Comparison of ENCODE assay signal across 15 mouse cellular contexts in the genomic region with DNA sequence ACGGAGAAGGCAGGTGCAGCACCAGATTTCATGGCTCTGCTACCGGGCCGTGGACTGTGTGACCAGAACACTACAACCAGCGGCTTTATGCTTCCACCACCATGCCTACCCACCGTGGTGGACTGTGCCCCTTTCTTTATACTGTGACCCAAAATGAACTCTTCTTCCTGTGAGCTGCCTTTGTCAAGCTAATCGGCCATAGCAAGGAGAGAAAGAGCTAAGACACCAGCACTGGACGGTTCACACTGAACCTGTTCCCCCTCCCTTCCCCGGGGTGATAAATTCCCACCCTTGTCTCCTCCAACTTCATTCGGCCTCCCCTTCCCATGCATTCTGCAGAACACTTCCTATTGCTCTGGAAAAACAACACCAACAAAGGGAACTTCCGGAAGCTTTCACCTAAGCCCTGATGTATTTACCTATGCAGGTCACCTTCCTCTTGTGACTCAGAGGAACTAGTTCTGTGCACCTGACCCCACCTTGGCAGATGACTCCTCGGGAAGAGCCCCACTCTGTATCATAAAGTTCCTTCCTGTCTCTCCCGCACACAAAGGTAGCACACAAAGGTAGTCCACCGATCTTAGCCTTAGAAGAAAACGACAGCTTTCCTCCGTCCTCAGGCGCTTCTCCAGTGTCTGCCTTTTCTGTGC. TPM values are rescaled to one million over a fixed set of nuclear protein-coding genes. Genes with fewer than 3 reads are reported as not detected.
A peak's percentile ranks its signal among the peaks of the same experiment; 100 is the strongest.
DNase-seq lines count a peak whose midpoint lies in the region; ATAC-seq lines count a peak whose summit lies in the region.
"Had no signal": no experiment of that assay in that cellular context is flagged by ENCODE, and none has a peak within 500 bp of the region (broad histone marks: within the 10 kb centered on the region; RNA-seq: fewer than 3 reads in every experiment).

No protein-coding gene starts in this region.

- H3K4me1 ChIP-seq in forebrain, embryonic 12.5 days, result peaks cover 20% of the 10 kb centered on the region
- peaks cover 3% of the 10 kb centered on the region; the same call in 1 of the 2 replicates for H3K4me1 ChIP-seq in forebrain, embryonic 11.5 days (replicated peaks; ENCODE audit: control insufficient read depth, insufficient read depth, low read length)
- peaks cover 12% of the 10 kb centered on the region for H3K4me1 ChIP-seq in liver, embryonic 13.5 days (replicated peaks)
- peaks cover 12% of the 10 kb centered on the region for H3K4me1 ChIP-seq in hindbrain, embryonic 13.5 days (replicated peaks)
- peaks cover 14% of the 10 kb centered on the region for H3K4me1 ChIP-seq in neural tube, embryonic 13.5 days (replicated peaks)

- 38% methylated on average over 16 of the region's 16 CpGs for WGBS in forebrain, embryonic 12.5 days
- 42% methylated on average over 16 of the region's 16 CpGs for WGBS in forebrain, embryonic 11.5 days
- 38% methylated on average over 16 of the region's 16 CpGs for whole genome bisulfite sequencing in liver, embryonic 13.5 days (ENCODE audit: insufficient replicate concordance)
- 29% methylated on average over 16 of the region's 16 CpGs for WGBS in hindbrain, embryonic 13.5 days
- 30% methylated on average over 16 of the region's 16 CpGs for WGBS in neural tube, embryonic 13.5 days

- H3K4me3 ChIP-seq in forebrain, embryonic 12.5 days (replicated peaks), result no peak overlapping the region
- no peak overlapping the region for H3K4me3 ChIP-seq in forebrain, embryonic 11.5 days (ENCODE audit: low read depth, low read length)
- H3K4me3 ChIP-seq in liver, embryonic 13.5 days (replicated peaks), result no peak overlapping the region
- H3K4me3 ChIP-seq in hindbrain, embryonic 13.5 days, result no peak overlapping the region
- H3K4me3 ChIP-seq in neural tube, embryonic 13.5 days, result no peak overlapping the region
- H3K4me3 ChIP-seq: limb, embryonic 15.5 days had no signal

- peak overlapping the region; percentile 17; the same call in 1 of the 2 replicates for H3K9ac ChIP-seq in forebrain, embryonic 12.5 days
- no peak overlapping the region for H3K9ac ChIP-seq in forebrain, embryonic 11.5 days (ENCODE audit: low read length)
- H3K9ac ChIP-seq in liver, embryonic 13.5 days, result no peak overlapping the region
- 0 out of 2 replicates have a peak overlapping the region, but pooled peaks have one; percentile 31 for H3K9ac ChIP-seq in hindbrain, embryonic 13.5 days
- H3K9ac ChIP-seq in neural tube, embryonic 13.5 days, result no peak overlapping the region
- H3K9ac ChIP-seq: limb, embryonic 15.5 days had no signal

- no peak overlapping the region for H3K27ac ChIP-seq in forebrain, embryonic 12.5 days
- H3K27ac ChIP-seq in forebrain, embryonic 11.5 days (ENCODE audit: low read depth, low read length), result no peak overlapping the region
- no peak overlapping the region for H3K27ac ChIP-seq in liver, embryonic 13.5 days
- no peak overlapping the region for H3K27ac ChIP-seq in hindbrain, embryonic 13.5 days
- no peak overlapping the region for H3K27ac ChIP-seq in neural tube, embryonic 13.5 days (replicated peaks)
- H3K27ac ChIP-seq: limb, embryonic 15.5 days had no signal

- no peaks in the 10 kb centered on the region for H3K9me3 ChIP-seq in forebrain, embryonic 12.5 days
- H3K9me3 ChIP-seq in forebrain, embryonic 11.5 days (ENCODE audit: control insufficient read depth, low read length), result no peaks in the 10 kb centered on the region
- no peaks in the 10 kb centered on the region for H3K9me3 ChIP-seq in liver, embryonic 13.5 days (replicated peaks)
- H3K9me3 ChIP-seq in hindbrain, embryonic 13.5 days, result no peaks in the 10 kb centered on the region
- H3K9me3 ChIP-seq in neural tube, embryonic 13.5 days, result no peaks in the 10 kb centered on the region
- H3K9me3 ChIP-seq: limb, embryonic 15.5 days had no signal

- no peak for DNase-seq in forebrain, embryonic 11.5 days (ENCODE audit: low spot score)
- no peak for DNase-seq in liver, embryonic 13.5 days
- DNase-seq in liver, result no peak
- no peak for DNase-seq in cerebellum, postnatal 36 days
- DNase-seq in layer of hippocampus, postnatal 25 days (ENCODE audit: extremely low spot score in 1 of 2, low spot score in 1 of 2), result no peak
- DNase-seq: cerebellum, postnatal 25 days; gastrocnemius, postnatal 14 days; layer of hippocampus, postnatal 36 days; right cerebral cortex, postnatal 14 days had no signal

- peak overlapping the region; percentile 17; the same call in 1 of the 2 replicates for H3K4me2 ChIP-seq in forebrain, embryonic 12.5 days
- no peak overlapping the region for H3K4me2 ChIP-seq in forebrain, embryonic 11.5 days (ENCODE audit: low read depth, low read length, severe bottlenecking)
- peak overlapping the region; percentile 2; the same call in 1 of the 2 replicates for H3K4me2 ChIP-seq in liver, embryonic 13.5 days
- H3K4me2 ChIP-seq in hindbrain, embryonic 13.5 days, result peak overlapping the region; percentile 25
- peak overlapping the region; percentile 18 for H3K4me2 ChIP-seq in neural tube, embryonic 13.5 days
- H3K4me2 ChIP-seq: limb, embryonic 15.5 days had no signal

- no peaks in the 10 kb centered on the region for H3K36me3 ChIP-seq in forebrain, embryonic 12.5 days (replicated peaks)
- no peaks in the 10 kb centered on the region for H3K36me3 ChIP-seq in forebrain, embryonic 11.5 days (ENCODE audit: control insufficient read depth, insufficient read depth, low read length)
- no peaks in the 10 kb centered on the region for H3K36me3 ChIP-seq in liver, embryonic 13.5 days
- H3K36me3 ChIP-seq in hindbrain, embryonic 13.5 days, result no peaks in the 10 kb centered on the region
- no peaks in the 10 kb centered on the region for H3K36me3 ChIP-seq in neural tube, embryonic 13.5 days
- H3K36me3 ChIP-seq: limb, embryonic 15.5 days had no signal

- no peak for ATAC-seq in forebrain, embryonic 12.5 days (ENCODE audit: low FRiP score)
- ATAC-seq in forebrain, embryonic 11.5 days (replicated peaks; ENCODE audit: low FRiP score), result no peak
- ATAC-seq in liver, embryonic 13.5 days (ENCODE audit: low read depth), result no peak
- ATAC-seq in hindbrain, embryonic 13.5 days (ENCODE audit: low FRiP score), result 0 out of 2 replicates have a peak, but pooled peaks have one; percentile 32
- no peak for ATAC-seq in neural tube, embryonic 13.5 days (ENCODE audit: low read depth)

- peaks cover 13% of the 10 kb centered on the region for H3K27me3 ChIP-seq in forebrain, embryonic 12.5 days
- H3K27me3 ChIP-seq in forebrain, embryonic 11.5 days (ENCODE audit: control insufficient read depth, insufficient read depth, low read length), result no peaks in the 10 kb centered on the region
- H3K27me3 ChIP-seq in liver, embryonic 13.5 days, result peaks cover 27% of the 10 kb centered on the region
- 0 out of 2 replicates have a peak, but pooled peaks cover 9% of the 10 kb centered on the region for H3K27me3 ChIP-seq in hindbrain, embryonic 13.5 days
- H3K27me3 ChIP-seq in neural tube, embryonic 13.5 days, result peaks cover 6% of the 10 kb centered on the region

RNA-seq across cellular contexts. Expression of a gene that starts 9.2 kb away (rescaled TPM):
- polyA plus RNA-seq in forebrain, embryonic 12.5 days (2016; fragmentation: Nextera tagmentation; extraction: Ambion mirVana), result 0.27 and 0.35 TPM in 2 replicates
- polyA plus RNA-seq in forebrain, embryonic 11.5 days (2014; fragmentation: Nextera tagmentation; extraction: Ambion mirVana), result 0.48 and 0.71 TPM in 2 replicates
- 5.2 and 5.6 TPM in 2 replicates for polyA plus RNA-seq in liver, embryonic 13.5 days (2015; fragmentation: Nextera tagmentation; extraction: Ambion mirVana)
- not detected in 2 replicates for polyA plus RNA-seq in hindbrain, embryonic 13.5 days (2015; fragmentation: Nextera tagmentation; extraction: Ambion mirVana)
- polyA plus RNA-seq in neural tube, embryonic 13.5 days (2015; fragmentation: Nextera tagmentation; extraction: Ambion mirVana), result not detected in 2 replicates
- total RNA-seq in layer of hippocampus, postnatal 25 days (2021), result not detected
- total RNA-seq: gastrocnemius, postnatal 14 days; layer of hippocampus, postnatal 36 days; megakaryocyte progenitor cell, adult 5-6 weeks had no signal

RNA-seq across cellular contexts. Expression of a gene that starts 26.2 kb away (rescaled TPM):
- polyA plus RNA-seq in forebrain, embryonic 12.5 days (2016; fragmentation: Nextera tagmentation; extraction: Ambion mirVana), result 0.36 TPM in 1 of 2 replicates, not detected in the other
- polyA plus RNA-seq in forebrain, embryonic 11.5 days (2014; fragmentation: Nextera tagmentation; extraction: Ambion mirVana), result 0.25 and 0.32 TPM in 2 replicates
- polyA plus RNA-seq in liver, embryonic 13.5 days (2015; fragmentation: Nextera tagmentation; extraction: Ambion mirVana), result 0.80 and 0.88 TPM in 2 replicates
- polyA plus RNA-seq in hindbrain, embryonic 13.5 days (2015; fragmentation: Nextera tagmentation; extraction: Ambion mirVana), result 0.12 and 0.13 TPM in 2 replicates
- polyA plus RNA-seq in neural tube, embryonic 13.5 days (2015; fragmentation: Nextera tagmentation; extraction: Ambion mirVana), result not detected in 2 replicates
- 10 to 100 TPM; 10.4 to 12.3 TPM for total RNA-seq in layer of hippocampus, postnatal 25 days (2021)
- polyA plus RNA-seq: testis, adult 2 months had no signal

RNA-seq across cellular contexts. Expression of a gene that starts 27.8 kb away (rescaled TPM):
- 15.4 and 15.6 TPM in 2 replicates for polyA plus RNA-seq in forebrain, embryonic 12.5 days (2016; fragmentation: Nextera tagmentation; extraction: Ambion mirVana)
- polyA plus RNA-seq in forebrain, embryonic 11.5 days (2014; fragmentation: Nextera tagmentation; extraction: Ambion mirVana), result 13.6 and 14.5 TPM in 2 replicates
- 7.0 and 8.0 TPM in 2 replicates for polyA plus RNA-seq in liver, embryonic 13.5 days (2015; fragmentation: Nextera tagmentation; extraction: Ambion mirVana)
- 17.7 and 18.7 TPM in 2 replicates for polyA plus RNA-seq in hindbrain, embryonic 13.5 days (2015; fragmentation: Nextera tagmentation; extraction: Ambion mirVana)
- 19.3 and 21.0 TPM in 2 replicates for polyA plus RNA-seq in neural tube, embryonic 13.5 days (2015; fragmentation: Nextera tagmentation; extraction: Ambion mirVana)
- total RNA-seq in layer of hippocampus, postnatal 25 days (2021), result 1 to 10 TPM; 7.0 to 8.1 TPM

Comparison
In these comparisons a context has a peak if more than half of its experiments do, and no peak if none do; other contexts are left out.
1. H3K9ac ChIP-seq: peak in forebrain, embryonic 12.5 days (single experiment) and hindbrain, embryonic 13.5 days (single experiment); none in forebrain, embryonic 11.5 days (single experiment), liver, embryonic 13.5 days (single experiment) and neural tube, embryonic 13.5 days (single experiment).